Mouse (Mus musculus): ENCODE results near the gene Dclre1a.

Dclre1a gene

GRCm38 (mm10) chr19:56547456-56548229 lies at the start of gene Dclre1a:
Gene Dclre1a, minus strand, starts transcription at chr19:56548222.
- peak; percentile 80 for DNase-seq (ENCODE audit: low spot score)

GRCm38 (mm10) chr19:56592472-56592871 lies 44.5 kb upstream of the Dclre1a start:
- DNase-seq (ENCODE audit: low spot score), result no peak

DNA sequence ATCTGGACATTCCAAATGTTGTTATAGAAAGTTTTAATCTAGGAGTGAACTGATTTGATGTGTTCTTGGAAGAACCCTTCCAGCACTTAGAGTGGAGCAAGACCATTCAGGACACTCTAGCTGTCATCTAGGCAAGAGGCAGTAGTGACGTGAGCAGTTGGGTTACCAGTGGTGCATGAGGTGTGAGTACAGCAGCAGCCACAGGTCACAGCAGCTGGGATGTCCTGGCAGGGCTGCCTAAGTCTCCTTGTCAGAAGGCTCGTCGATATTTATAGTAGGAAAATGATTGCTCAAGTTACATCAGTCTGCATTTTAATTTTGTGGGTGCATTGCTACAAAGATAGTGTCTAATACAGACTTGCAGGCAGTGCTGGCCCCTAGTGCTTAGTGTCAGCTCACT lies 42.2 kb upstream of the Dclre1a start:
- DNase-seq (ENCODE audit: low spot score), result no peak

GRCm38 (mm10) chr19:56589455-56589854 lies 41.4 kb upstream of the Dclre1a start:
- no peak for DNase-seq (ENCODE audit: low spot score)

DNA sequence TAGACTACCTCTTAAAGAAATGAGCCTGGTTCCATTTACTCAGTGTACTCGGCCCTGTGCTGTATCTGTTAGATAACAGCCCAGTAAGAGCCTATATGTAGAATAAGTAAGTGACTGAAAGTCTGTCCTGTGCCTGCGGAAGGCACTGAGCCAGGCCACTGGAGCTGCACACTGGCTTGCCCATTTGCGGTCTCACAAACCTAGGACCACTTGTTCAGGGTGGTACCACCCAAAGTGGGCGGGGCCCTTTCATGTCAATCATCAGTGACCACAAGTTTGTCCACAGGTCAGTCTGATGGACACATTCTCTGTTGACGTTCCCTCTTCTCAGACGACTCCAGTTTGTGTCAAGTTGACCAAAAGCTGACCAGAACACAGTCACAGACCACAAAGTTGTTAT lies 41.0 kb upstream of the Dclre1a start:
- DNase-seq (ENCODE audit: low spot score), result no peak

- DNase-seq (ENCODE audit: low spot score), result no peak
Measured at GRCm38 (mm10) chr19:56588205-56588626, 40.2 kb upstream of the Dclre1a start.

DNA sequence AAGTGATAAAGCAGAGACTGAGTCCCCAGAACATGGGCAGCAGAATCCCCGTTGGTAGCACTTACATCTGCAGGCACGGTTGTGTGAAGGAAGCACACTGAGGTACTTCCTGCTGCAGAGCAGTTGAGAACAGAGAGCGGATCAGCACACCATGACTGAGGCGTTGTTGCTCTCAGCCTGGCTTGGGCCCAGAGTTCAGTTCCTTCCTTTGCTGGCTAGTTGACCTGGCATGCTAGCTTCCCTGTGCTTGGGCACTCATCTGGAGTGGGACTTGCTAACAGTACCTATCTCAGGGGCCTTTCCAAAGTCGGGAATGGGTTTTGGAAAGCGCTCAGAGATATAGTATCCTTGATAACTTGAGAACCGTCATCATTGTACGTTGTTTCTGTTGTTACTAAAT lies 38.3 kb upstream of the Dclre1a start:
- DNase-seq (ENCODE audit: low spot score), result no peak

DNA sequence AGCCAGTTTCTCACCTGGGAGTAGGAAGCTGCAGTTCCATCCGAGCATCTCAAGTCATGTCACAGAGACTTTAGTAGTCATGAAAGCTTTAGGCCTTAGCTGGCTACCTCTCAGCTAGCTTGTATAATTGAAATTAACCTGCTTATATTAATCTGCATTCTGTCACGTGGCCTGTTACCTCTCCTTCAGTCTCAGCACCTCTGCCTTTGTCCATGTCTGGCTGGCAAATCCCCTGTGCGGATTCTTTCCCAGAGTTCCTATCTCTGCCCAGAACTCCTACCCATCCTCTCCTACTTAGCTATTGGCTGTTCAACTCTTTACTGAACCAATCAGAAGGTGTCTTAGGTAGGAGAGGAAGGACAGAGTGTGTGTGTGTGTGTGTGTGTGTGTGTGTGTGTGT lies 36.3 kb upstream of the Dclre1a start:
- DNase-seq (ENCODE audit: low spot score), result no peak

DNA sequence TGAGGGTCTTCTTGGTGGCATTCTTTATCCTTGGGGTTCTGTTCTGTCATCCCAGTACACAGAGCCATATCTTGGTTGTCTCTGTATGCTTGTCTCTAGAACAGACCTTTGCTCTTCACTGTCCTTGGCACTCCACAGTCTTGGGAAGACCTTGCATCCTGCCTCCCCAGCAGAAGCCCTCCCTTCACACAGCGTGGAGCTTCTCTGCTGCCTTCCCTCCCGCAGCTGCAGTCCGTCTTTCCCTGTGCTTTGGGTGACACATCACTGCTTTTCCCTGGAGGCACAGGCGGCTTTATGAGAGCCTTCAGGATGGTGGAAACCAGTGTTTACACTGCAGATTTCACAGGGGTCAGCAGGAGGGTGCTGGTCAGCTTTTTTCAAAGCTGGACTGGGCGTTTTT lies 35.8 kb upstream of the Dclre1a start:
- no peak for DNase-seq (ENCODE audit: low spot score)

- no peak for DNase-seq (ENCODE audit: low spot score)
Measured at GRCm38 (mm10) chr19:56581981-56582380, 34.0 kb upstream of the Dclre1a start.

DNA sequence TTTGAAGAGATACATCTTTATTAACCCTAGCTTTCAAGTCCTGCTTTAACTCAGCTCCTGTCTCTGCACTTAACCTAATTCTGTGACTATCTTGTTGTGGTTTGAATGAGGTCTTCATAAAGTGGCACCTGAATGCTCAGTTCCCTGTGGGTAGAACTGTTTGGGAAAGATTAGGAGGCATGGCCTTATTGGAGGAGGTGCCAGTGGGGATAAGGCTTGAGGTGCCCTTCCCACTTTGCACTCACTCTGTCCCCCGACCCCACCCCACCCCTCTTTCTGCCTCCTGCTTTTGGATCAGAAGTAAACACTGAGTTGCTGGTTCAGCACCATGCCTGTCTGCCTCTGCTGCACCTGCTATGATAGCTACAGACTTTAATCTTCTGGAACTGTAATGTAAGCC lies 29.8 kb upstream of the Dclre1a start:
- DNase-seq (ENCODE audit: low spot score), result no peak

- no peak for DNase-seq (ENCODE audit: low spot score)
Measured at GRCm38 (mm10) chr19:56573184-56573583, 25.2 kb upstream of the Dclre1a start.

- DNase-seq (ENCODE audit: low spot score), result no peak
Measured at GRCm38 (mm10) chr19:56571913-56572312, 23.9 kb upstream of the Dclre1a start.

DNA sequence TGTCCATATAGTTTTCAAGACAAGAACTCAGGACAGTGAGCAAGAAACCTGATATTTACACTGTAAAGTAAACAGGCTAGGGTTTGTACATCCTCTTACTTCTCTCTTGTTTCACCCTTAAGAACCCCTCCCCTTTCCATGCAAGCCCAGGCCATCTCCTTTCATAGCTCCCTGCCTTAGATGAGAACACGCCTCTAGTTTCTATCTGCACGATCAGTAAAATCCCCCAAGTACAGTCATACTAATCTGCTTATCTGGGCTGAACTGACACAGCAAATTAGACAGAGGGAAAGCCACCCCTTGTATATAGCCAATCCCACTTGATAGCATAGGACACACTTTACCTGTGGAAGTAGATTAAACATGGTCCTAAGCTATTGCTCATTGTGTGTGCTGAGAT lies 23.2 kb upstream of the Dclre1a start:
- no peak for DNase-seq (ENCODE audit: low spot score)

DNA sequence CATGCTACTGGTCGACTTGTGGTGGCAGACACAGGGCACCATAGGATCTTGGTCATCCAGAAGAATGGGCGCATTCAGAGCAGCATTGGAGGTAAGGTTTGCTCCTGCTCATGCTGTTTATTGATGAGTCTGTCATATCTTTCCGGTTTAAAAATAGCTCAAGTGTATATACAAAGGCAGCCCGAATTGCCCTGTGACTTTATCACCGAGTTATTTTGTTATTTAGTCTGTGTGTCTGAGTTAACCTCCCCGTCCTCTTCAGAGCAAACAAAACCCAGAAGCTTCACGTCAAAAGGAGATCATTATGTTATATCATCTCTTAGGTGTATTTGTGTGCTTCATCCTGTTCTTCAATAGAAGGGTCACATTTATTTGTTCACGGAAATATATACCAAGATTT lies 22.8 kb upstream of the Dclre1a start:
- DNase-seq (ENCODE audit: low spot score), result no peak

GRCm38 (mm10) chr19:56566940-56567339 lies 18.9 kb upstream of the Dclre1a start:
- no peak for DNase-seq (ENCODE audit: low spot score)

DNA sequence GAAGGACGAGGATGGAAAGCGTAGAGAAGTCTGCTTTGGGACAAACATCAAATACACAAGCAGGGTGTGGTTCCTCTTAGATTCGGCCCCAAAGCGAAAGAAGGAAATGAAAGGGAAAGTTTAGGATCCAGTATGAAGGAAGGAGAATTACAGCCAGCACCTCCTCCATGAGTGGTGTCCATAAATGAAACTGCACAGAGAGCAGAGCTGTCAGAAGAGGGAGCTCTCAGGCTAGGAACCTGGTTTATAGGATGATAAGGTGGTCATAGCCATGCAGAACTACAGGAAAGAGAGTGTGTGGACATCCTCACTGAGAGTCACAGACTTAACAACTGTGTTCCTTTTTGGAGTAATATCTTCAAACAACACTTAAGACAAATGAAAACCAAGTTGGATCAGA lies 18.0 kb upstream of the Dclre1a start:
- DNase-seq (ENCODE audit: low spot score), result peak; percentile 70

- no peak for DNase-seq (ENCODE audit: low spot score)
Measured at GRCm38 (mm10) chr19:56565358-56565757, 17.3 kb upstream of the Dclre1a start.

DNA sequence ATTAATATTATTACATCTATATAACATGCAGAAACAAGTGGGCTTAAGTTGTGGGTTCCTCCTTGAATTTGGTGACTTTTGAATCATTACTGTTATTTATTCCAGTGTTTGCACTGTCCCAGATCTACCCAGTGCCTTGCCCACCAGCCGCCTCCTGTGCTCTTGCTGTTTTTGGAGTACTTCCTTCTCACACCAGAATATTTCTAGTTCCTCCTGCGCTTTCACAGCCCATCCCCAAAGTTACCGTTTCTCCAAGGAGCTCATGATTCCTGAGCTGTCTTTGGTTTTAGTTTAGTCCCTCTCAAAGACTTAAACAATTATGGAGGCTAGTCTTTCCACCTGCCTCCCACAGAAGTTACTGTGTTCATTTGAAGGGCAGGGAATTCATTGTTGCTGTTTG lies 15.4 kb upstream of the Dclre1a start:
- DNase-seq (ENCODE audit: low spot score), result no peak

DNA sequence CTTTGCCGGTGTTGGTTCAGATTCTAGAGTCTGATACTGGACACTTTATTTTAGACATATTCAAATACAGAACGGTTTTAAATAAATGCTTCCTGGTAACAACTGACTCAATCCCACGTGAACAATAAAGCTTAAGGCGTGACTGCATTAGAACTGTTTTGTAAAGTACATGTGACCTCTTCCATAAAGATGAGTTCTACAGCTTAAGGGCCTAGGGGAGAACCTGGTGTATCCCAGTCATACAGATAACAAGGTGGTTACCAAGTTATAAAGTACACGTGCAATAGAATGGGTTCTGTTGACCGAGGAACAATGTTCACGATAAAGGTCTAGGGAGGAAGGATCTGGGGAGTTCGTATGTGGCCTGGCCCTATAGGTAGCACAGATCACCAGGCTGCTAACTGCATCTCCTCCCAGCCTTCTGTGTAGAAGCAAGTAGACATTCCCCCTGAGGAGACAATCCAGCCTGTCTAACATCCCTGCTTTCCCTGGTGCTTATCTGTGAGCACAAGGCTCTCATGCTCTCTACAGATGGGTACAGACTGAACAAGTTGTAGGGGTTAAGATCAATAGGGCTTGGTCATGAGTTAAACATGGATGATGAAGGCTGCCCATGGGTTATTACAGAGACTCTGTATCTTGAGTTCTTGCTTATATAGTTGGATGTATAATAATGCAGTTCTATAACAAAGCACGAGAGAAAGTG lies 14.6 kb upstream of the Dclre1a start:
- no peak for DNase-seq (ENCODE audit: low spot score)

DNA sequence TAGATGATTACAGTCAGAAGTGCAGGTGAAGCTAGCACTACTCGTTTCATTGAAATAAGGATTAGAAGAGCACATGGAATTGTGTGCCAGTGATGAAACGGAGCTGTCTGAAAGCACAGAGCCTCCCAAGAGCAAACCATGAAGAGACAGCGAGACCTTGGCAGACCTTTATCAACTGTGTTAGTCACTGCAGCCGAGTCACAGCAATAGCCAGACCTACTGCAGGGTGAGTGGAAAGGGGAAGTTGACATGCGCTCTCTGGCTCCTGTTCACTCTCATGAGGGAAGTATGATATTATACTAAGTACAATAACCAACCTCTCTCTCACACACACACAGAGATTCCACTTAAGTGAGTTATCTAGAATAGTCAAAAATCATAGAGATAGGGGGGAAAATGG lies 8.0 kb upstream of the Dclre1a start:
- DNase-seq (ENCODE audit: low spot score), result no peak

DNA sequence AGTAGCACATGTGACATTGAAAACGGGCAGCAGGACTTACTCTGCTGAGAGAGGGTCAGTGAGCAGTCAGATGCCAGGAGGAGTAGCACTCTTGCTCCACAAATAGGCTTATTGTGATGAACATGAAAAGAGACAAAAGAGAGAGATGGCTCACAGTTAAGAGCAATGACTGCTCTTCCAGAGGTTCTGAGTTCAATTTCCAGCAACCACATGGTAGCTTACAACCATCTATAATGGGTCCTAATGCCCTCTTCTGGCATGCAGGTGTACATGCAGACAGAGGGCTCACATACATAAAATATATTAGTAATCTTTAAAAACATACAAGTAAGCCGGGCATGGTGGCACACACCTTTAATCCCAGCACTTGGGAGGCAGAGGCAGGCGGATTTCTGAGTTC lies 5.2 kb upstream of the Dclre1a start:
- no peak for DNase-seq (ENCODE audit: low spot score)

- peak; percentile 56 for DNase-seq (ENCODE audit: low spot score)
Measured at GRCm38 (mm10) chr19:56549033-56549680, 1.1 kb upstream of the Dclre1a start.
